Mouse (Mus musculus) ZHBTc4 (cell line): ENCODE data around the gene Oas3.
"Not testable (repeated sequence)": the region's sequence is repeated elsewhere in the genome, so short reads cannot be mapped to it uniquely, and the experiment has no call there.

Source experiments
- DNase-seq: peaks from one replicate; pipeline ENCODE4 v3.0.0-alpha.2; 2011; ENCODE audit warnings: low read depth, low spot score

The Oas3 gene

GRCm38 (mm10) chr5:120777478-120777877 lies at the start of gene Oas3:
Oas3 (minus strand) TSS chr5:120777661.
- DNase-seq = no peak

GRCm38 (mm10) chr5:120818999-120819398 lies 41.5 kb upstream of the Oas3 start:
- DNase-seq = no peak

- peak; percentile 74 for DNase-seq
Observed at GRCm38 (mm10) chr5:120815949-120816348, 38.5 kb upstream of the Oas3 start.

- no peak for DNase-seq
Observed at GRCm38 (mm10) chr5:120813023-120813422, 35.6 kb upstream of the Oas3 start.

- peak; percentile 93 for DNase-seq
Observed at GRCm38 (mm10) chr5:120811951-120812819, 34.7 kb upstream of the Oas3 start, which contains the start of gene Oas1c. Oas1c (minus strand) TSS chr5:120812514.

GRCm38 (mm10) chr5:120809171-120809570 lies 31.7 kb upstream of the Oas3 start:
- DNase-seq = no peak

GRCm38 (mm10) chr5:120806458-120806857 lies 29.0 kb upstream of the Oas3 start:
- DNase-seq = peak; percentile 85

- no peak for DNase-seq
Observed at GRCm38 (mm10) chr5:120803596-120803995, 26.1 kb upstream of the Oas3 start.

GRCm38 (mm10) chr5:120798943-120799342 lies 21.5 kb upstream of the Oas3 start:
- not testable (repeated sequence) for DNase-seq

- DNase-seq = not testable (repeated sequence)
Observed at GRCm38 (mm10) chr5:120798147-120798546, 20.7 kb upstream of the Oas3 start.

- DNase-seq = not testable (repeated sequence)
Observed at GRCm38 (mm10) chr5:120795480-120796034, 18.1 kb upstream of the Oas3 start, which contains the start of gene Oas1e. Oas1e (minus strand) TSS chr5:120795530.

- DNase-seq = peak; percentile 74
Observed at GRCm38 (mm10) chr5:120793043-120793442, 15.6 kb upstream of the Oas3 start.

- DNase-seq = no peak
Observed at GRCm38 (mm10) chr5:120787042-120787441, 9.6 kb upstream of the Oas3 start.

- peak; percentile 81 for DNase-seq
Observed at GRCm38 (mm10) chr5:120782446-120782845, 5.0 kb upstream of the Oas3 start.

GRCm38 (mm10) chr5:120781646-120782045 lies 4.2 kb upstream of the Oas3 start:
- DNase-seq = peak; percentile 81

GRCm38 (mm10) chr5:120779922-120780321 lies 2.5 kb upstream of the Oas3 start:
- no peak for DNase-seq

- no peak for DNase-seq
Observed at GRCm38 (mm10) chr5:120778941-120779340, 1.5 kb upstream of the Oas3 start.

GRCm38 (mm10) chr5:120776801-120777200 lies 660 bp downstream of the Oas3 start:
- no peak for DNase-seq

- no peak for DNase-seq
Observed at GRCm38 (mm10) chr5:120775287-120775985, 2.0 kb downstream of the Oas3 start.

GRCm38 (mm10) chr5:120769396-120769795 lies 8.1 kb downstream of the Oas3 start:
- no peak for DNase-seq

GRCm38 (mm10) chr5:120765010-120765409 lies 12.5 kb downstream of the Oas3 start:
- peak; percentile 76 for DNase-seq

GRCm38 (mm10) chr5:120761901-120762300 lies 15.6 kb downstream of the Oas3 start:
- DNase-seq = peak; percentile 88
